In genomic region chr10:18830359-18830758, GRCm38 (mm10) we compare ENCODE assay signal across 21 mouse cellular contexts. TPM values are rescaled to one million over a fixed set of nuclear protein-coding genes. Genes with fewer than 3 reads are reported as not detected.
"Had no signal": no experiment of that assay in that cellular context is flagged by ENCODE, and none has a peak within 500 bp of the region (broad histone marks: within the 10 kb centered on the region; RNA-seq: fewer than 3 reads in every experiment).

No protein-coding gene starts in this region.

- H3K9me3 ChIP-seq: liver, embryonic 12.5 days; liver, embryonic 15.5 days; lung, embryonic 15.5 days; megakaryocyte, embryonic 14.5 days; midbrain, embryonic 15.5 days; neural tube, embryonic 13.5 days; stomach, embryonic 15.5 days had no signal

- DNase-seq: kidney, adult 9 months; kidney, postnatal 14 days; left cerebral cortex, postnatal 4 days; liver; lung, adult 18-20 months; lung, postnatal 10 days; lung, postnatal 36 days; thymus, postnatal 25 days had no signal

- H3K36me3 ChIP-seq: liver, embryonic 12.5 days; liver, embryonic 15.5 days; lung, embryonic 15.5 days; midbrain, embryonic 15.5 days; neural tube, embryonic 13.5 days; stomach, embryonic 15.5 days had no signal

- H3K4me3 ChIP-seq: liver, embryonic 12.5 days; liver, embryonic 15.5 days; lung, embryonic 15.5 days; megakaryocyte, embryonic 14.5 days; midbrain, embryonic 15.5 days; neural tube, embryonic 13.5 days; stomach, embryonic 15.5 days had no signal

- ATAC-seq: hindbrain, postnatal 0 days; inflammation-experienced regulatory T-cells, adult 6 months; intestine, embryonic 16.5 days; liver, embryonic 12.5 days; midbrain, embryonic 15.5 days had no signal

- H3K27ac ChIP-seq: hindbrain, embryonic 14.5 days; hindbrain, postnatal 0 days; liver, embryonic 12.5 days; liver, embryonic 15.5 days; lung, embryonic 15.5 days; midbrain, embryonic 15.5 days; neural tube, embryonic 13.5 days; stomach, embryonic 15.5 days had no signal

- H3K9ac ChIP-seq: hindbrain, embryonic 14.5 days; liver, embryonic 12.5 days; liver, embryonic 15.5 days; lung, embryonic 15.5 days; midbrain, embryonic 15.5 days; neural tube, embryonic 13.5 days; stomach, embryonic 15.5 days had no signal

- H3K4me2 ChIP-seq: hindbrain, embryonic 14.5 days; liver, embryonic 12.5 days; liver, embryonic 15.5 days; lung, embryonic 15.5 days; midbrain, embryonic 11.5 days; midbrain, embryonic 15.5 days; neural tube, embryonic 13.5 days; stomach, embryonic 15.5 days had no signal

- H3K27me3 ChIP-seq: liver, embryonic 12.5 days; liver, embryonic 15.5 days; lung, embryonic 15.5 days; midbrain, embryonic 15.5 days; neural tube, embryonic 13.5 days; stomach, embryonic 15.5 days had no signal

- H3K4me1 ChIP-seq: liver, embryonic 12.5 days; liver, embryonic 15.5 days; lung, embryonic 15.5 days; midbrain, embryonic 15.5 days; neural tube, embryonic 13.5 days; stomach, embryonic 15.5 days had no signal

RNA-seq across cellular contexts. Expression of gene Gm4922, which starts 43.8 kb away (rescaled TPM):
- polyA plus RNA-seq: inflammation-experienced regulatory T-cells, adult 6 months; liver, embryonic 12.5 days; liver, embryonic 15.5 days; lung, embryonic 15.5 days; thymus, postnatal 0 days had no signal
